Mouse (Mus musculus): ENCODE measurements around the gene Kazn.

GRCm38 (mm10) chr4:142188501-142188900 lies 50.7 kb downstream of the Kazn start:
- TF ChIP-seq ZNF384 (IDR thresholded peaks at IDR 0.05; ENCODE audit: low read depth, low read length), result no peak
- TF ChIP-seq ZC3H11A (IDR thresholded peaks at IDR 0.05; ENCODE audit: borderline replicate concordance, low read depth, low read length), result no peak
- no peak for TF ChIP-seq MAFK (IDR thresholded peaks at IDR 0.05; ENCODE audit: insufficient read depth, low read depth, low read length)
- no peak for TF ChIP-seq HCFC1 (IDR thresholded peaks at IDR 0.05; ENCODE audit: borderline replicate concordance, insufficient read depth, low read length)

All from ES-E14 (cell line).